Mouse (Mus musculus) CH12.LX (cell line): ENCODE measurements around the gene Syndig1.

ENCODE experiments used
- POLR2AphosphoS2 ChIP-seq: IDR thresholded peaks from 2 replicates; pipeline ENCODE4 v1.6.1; 2011; ENCODE audit warnings: low read depth, low read length, improper control_type of control experiment
- SMC3 ChIP-seq: IDR thresholded peaks from 2 replicates; pipeline ENCODE4 v1.6.1; 2011; ENCODE audit warnings: low read depth, low read length, improper control_type of control experiment

GRCm38 (mm10) chr2:149983107-149983506 is 154.1 kb downstream of the Syndig1 start:
- TF ChIP-seq SMC3 (no peak), POLR2AphosphoS2 (no peak)
